Mouse (Mus musculus) liver, embryonic 12.5 days (tissue): Measurements from ENCODE around the gene Psd. TPM values are rescaled to one million over a fixed set of nuclear protein-coding genes. Genes with fewer than 3 reads are reported as not detected.

Experiments used
- ATAC-seq: fragments of 200-750 bp; cut with Nextera tagmentation; 2 replicates; pipeline ENCODE4 v1.8.0; 2017; ENCODE audit warnings: moderate number of reproducible peaks, mild to moderate bottlenecking, moderate library complexity
- H3K27ac ChIP-seq: fragments of 300-500 bp; sonication (generic); 2 replicates; pipeline ENCODE4 v1.5.1; 2016; ENCODE audit warnings: mild to moderate bottlenecking
- H3K27me3 ChIP-seq: fragments of 300-500 bp; sonication (generic); replicated peaks from 2 replicates; pipeline ENCODE4 v1.6.1; 2016; ENCODE audit warnings: mild to moderate bottlenecking, moderate library complexity
- H3K36me3 ChIP-seq: fragments of 300-500 bp; sonication (generic); 2 replicates; pipeline ENCODE4 v1.6.1; 2016; ENCODE audit warnings: mild to moderate bottlenecking, moderate library complexity
- H3K4me1 ChIP-seq: fragments of 300-500 bp; sonication (generic); 2 replicates; pipeline ENCODE4 v1.6.1; 2016
- H3K4me2 ChIP-seq: fragments of 300-500 bp; sonication (generic); 2 replicates; pipeline ENCODE4 v1.6.1; 2016; ENCODE audit warnings: mild to moderate bottlenecking, moderate library complexity
- H3K4me3 ChIP-seq: fragments of 300-500 bp; sonication (generic); 2 replicates; pipeline ENCODE4 v1.5.1; 2016; ENCODE audit warnings: mild to moderate bottlenecking, moderate library complexity
- H3K9ac ChIP-seq: fragments of 300-500 bp; sonication (generic); 2 replicates; pipeline ENCODE4 v1.6.1; 2016; ENCODE audit warnings: mild to moderate bottlenecking, moderate library complexity
- H3K9me3 ChIP-seq: fragments of 300-500 bp; sonication (generic); replicated peaks from 2 replicates; pipeline ENCODE4 v1.6.1; 2016; ENCODE audit warnings: mild to moderate bottlenecking, moderate library complexity
- WGBS: fragments of 180-500 bp; shearing (Covaris S2); methylation state at CpG from one replicate; pipeline ENCODE4 v1.1.7; 2016; ENCODE audit not compliant: insufficient replicate concordance; 5-methylcytosine and 5-hydroxymethylcytosine counted together
- polyA plus RNA-seq: library from polyadenylated mRNA; unstranded; fragments of >200 nt; fragmentation: Nextera tagmentation; extraction: Ambion mirVana; gene quantifications from 2 replicates; pipeline ENCODE4 v1.2.1, GENCODE M21; 2016

Psd gene
- polyA plus RNA-seq, 1 experiment from 2014 or later = 11.3 TPM

GRCm38 (mm10) chr19:46300294-46301045, 26.5 kb downstream of the Psd start:
- Histone ChIP-seq H3K27me3 (peaks cover 14% of the 10 kb centered on the region; the same call in 1 of the 2 replicates), H3K4me1 (peaks cover 16% of the 10 kb centered on the region), H3K27ac (no peak overlapping the region), H3K4me3 (no peak overlapping the region), H3K36me3 (no peaks in the 10 kb centered on the region), H3K9me3 (no peaks in the 10 kb centered on the region), H3K4me2 (no peak overlapping the region), H3K9ac (no peak overlapping the region)
- 38% methylated on average over 8 of the region's 8 CpGs for WGBS
- no peak for ATAC-seq

DNA sequence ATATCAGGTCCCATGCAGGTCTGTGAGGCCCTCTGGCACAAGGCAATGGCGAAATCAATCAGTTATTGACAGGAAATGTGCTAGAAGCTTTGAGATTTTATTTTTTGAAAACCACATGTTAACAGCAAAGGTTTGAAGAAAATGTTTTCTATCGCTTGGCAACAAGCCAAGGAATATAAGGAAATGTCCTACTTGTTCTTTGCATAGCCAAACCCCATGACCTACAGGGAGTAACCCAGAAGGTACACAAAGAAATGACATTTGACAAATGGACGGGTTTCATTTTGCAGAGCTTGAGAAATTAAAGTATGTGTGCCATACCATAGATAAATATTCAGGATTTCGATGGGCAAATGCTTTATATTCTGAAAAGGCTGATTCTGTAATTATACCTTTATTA, 30.0 kb downstream of the Psd start:
- no peaks in the 10 kb centered on the region for H3K36me3 ChIP-seq
- H3K9ac ChIP-seq = no peak overlapping the region
- no peak for ATAC-seq
- H3K27me3 ChIP-seq = peaks cover 31% of the 10 kb centered on the region
- H3K9me3 ChIP-seq = no peaks in the 10 kb centered on the region
- no peak overlapping the region for H3K27ac ChIP-seq
- no peaks in the 10 kb centered on the region for H3K4me1 ChIP-seq
- 54% methylated on average over 4 of the region's 4 CpGs for WGBS
- H3K4me2 ChIP-seq = no peak overlapping the region
- H3K4me3 ChIP-seq = no peak overlapping the region

DNA sequence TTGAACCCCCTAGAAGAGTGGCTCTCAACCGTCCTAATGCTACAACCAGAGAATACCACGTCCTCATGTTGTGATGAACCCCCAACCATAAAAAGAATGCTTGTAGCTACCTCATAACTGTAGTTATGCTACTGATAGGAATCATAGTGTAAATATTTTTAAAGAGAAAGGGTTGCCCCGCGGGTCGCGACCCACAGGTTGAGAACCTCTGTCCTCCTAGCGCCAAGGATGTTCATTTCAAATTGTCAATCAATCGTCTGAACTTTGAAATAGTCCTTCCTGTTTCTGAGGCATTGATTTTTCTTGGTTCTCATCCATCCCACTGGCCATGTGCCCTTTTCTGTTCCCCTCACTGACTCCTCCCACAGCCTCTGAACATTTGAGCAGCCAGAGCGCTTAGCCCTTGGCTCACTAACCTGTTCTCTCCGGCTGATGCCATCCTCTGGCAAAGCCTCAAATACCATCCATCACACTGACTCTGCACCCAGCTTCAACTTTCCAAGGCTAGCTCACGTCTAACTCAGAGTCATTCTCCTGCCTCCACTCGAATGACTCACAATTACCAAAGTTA, 36.3 kb downstream of the Psd start:
- no peak overlapping the region for H3K9ac ChIP-seq
- 43% methylated on average over 12 of the region's 12 CpGs for WGBS
- ATAC-seq = no peak
- H3K4me3 ChIP-seq = no peak overlapping the region
- peaks cover 14% of the 10 kb centered on the region for H3K36me3 ChIP-seq
- peaks cover 24% of the 10 kb centered on the region for H3K27me3 ChIP-seq
- H3K27ac ChIP-seq = no peak overlapping the region
- no peaks in the 10 kb centered on the region for H3K4me1 ChIP-seq
- no peak overlapping the region for H3K4me2 ChIP-seq
- H3K9me3 ChIP-seq = no peaks in the 10 kb centered on the region

- no peak overlapping the region for H3K4me2 ChIP-seq
- no peaks in the 10 kb centered on the region for H3K4me1 ChIP-seq
- 62% methylated on average over 3 of the region's 3 CpGs for WGBS
- peaks cover 41% of the 10 kb centered on the region for H3K36me3 ChIP-seq
- no peak overlapping the region for H3K9ac ChIP-seq
- H3K9me3 ChIP-seq = no peaks in the 10 kb centered on the region
- ATAC-seq = no peak
- H3K4me3 ChIP-seq = no peak overlapping the region
- H3K27me3 ChIP-seq = peaks cover 13% of the 10 kb centered on the region; the same call in 1 of the 2 replicates
- H3K27ac ChIP-seq = no peak overlapping the region
Observed at GRCm38 (mm10) chr19:46287566-46287965, 39.4 kb downstream of the Psd start.

DNA sequence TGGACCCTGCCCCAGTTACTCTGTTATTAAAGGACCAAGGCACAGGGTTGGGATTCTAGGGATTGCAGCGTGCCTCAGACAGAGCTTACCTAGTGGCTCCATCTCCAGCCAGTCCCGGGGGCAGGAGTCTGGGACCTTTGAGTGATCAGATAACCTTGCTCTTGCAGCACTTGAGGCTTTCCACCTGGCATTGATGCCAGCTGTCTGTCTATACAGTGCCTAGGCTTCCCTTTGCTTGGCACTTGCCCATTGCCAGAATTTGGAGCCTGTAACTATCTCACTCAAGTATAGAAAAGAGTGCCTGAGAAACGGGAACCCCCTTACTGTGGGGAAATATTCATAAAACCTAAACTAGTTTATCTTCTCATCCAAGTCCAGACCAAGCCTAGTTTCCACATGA, 40.0 kb downstream of the Psd start:
- H3K36me3 ChIP-seq = peaks cover 47% of the 10 kb centered on the region
- no peak overlapping the region for H3K9ac ChIP-seq
- no peaks in the 10 kb centered on the region for H3K9me3 ChIP-seq
- ATAC-seq = no peak
- H3K27ac ChIP-seq = no peak overlapping the region
- no peak overlapping the region for H3K4me3 ChIP-seq
- H3K4me1 ChIP-seq = no peaks in the 10 kb centered on the region
- no peak overlapping the region for H3K4me2 ChIP-seq
- WGBS = 75% methylated on average over 3 of the region's 3 CpGs
- peaks cover 7% of the 10 kb centered on the region; the same call in 1 of the 2 replicates for H3K27me3 ChIP-seq

DNA sequence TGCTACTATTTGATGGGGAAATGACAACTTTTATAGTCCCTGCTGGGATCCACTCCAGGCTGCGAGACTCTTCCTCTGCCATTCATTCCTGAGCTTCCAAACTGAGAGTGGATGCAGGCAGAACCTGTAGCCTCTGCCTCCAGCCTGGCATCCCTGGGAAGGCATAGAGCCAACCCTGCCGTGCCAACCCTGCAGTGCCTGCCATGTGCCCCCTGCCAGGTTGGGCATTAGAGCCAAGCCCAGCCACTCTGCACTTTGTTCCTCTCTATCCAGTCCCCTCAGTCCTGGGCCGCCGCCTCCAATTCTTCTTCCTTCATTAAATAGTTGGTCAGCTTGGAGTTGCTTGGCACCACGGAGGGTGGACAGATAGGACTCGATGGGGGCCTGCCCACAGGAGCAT, 40.9 kb downstream of the Psd start:
- no peaks in the 10 kb centered on the region; the same call in 1 of the 2 replicates for H3K27me3 ChIP-seq
- H3K9me3 ChIP-seq = no peaks in the 10 kb centered on the region
- no peak overlapping the region for H3K9ac ChIP-seq
- H3K4me3 ChIP-seq = no peak overlapping the region
- no peaks in the 10 kb centered on the region for H3K4me1 ChIP-seq
- ATAC-seq = no peak
- no peak overlapping the region for H3K4me2 ChIP-seq
- H3K36me3 ChIP-seq = peaks cover 56% of the 10 kb centered on the region
- no peak overlapping the region for H3K27ac ChIP-seq
- 85% methylated on average over 6 of the region's 6 CpGs for WGBS

GRCm38 (mm10) chr19:46285631-46286030, 41.3 kb downstream of the Psd start:
- WGBS = 72% methylated on average over 7 of the region's 7 CpGs
- peaks cover 60% of the 10 kb centered on the region for H3K36me3 ChIP-seq
- no peak for ATAC-seq

GRCm38 (mm10) chr19:46284686-46285085, 42.3 kb downstream of the Psd start:
- Histone ChIP-seq H3K27me3 (no peaks in the 10 kb centered on the region; the same call in 1 of the 2 replicates), H3K27ac (no peak overlapping the region), H3K9me3 (no peaks in the 10 kb centered on the region), H3K4me2 (no peak overlapping the region), H3K4me3 (no peak overlapping the region), H3K36me3 (peaks cover 69% of the 10 kb centered on the region), H3K9ac (no peak overlapping the region), H3K4me1 (no peaks in the 10 kb centered on the region)
- 78% methylated on average over 4 of the region's 4 CpGs for WGBS
- ATAC-seq = no peak

More at GRCm38 (mm10) chr19:46285631-46286030, 41.3 kb downstream of the Psd start:
- Histone ChIP-seq H3K4me3 (no peak overlapping the region), H3K9ac (no peak overlapping the region), H3K4me1 (no peaks in the 10 kb centered on the region), H3K27me3 (no peaks in the 10 kb centered on the region; the same call in 1 of the 2 replicates), H3K4me2 (no peak overlapping the region), H3K27ac (no peak overlapping the region), H3K9me3 (no peaks in the 10 kb centered on the region)

DNA sequence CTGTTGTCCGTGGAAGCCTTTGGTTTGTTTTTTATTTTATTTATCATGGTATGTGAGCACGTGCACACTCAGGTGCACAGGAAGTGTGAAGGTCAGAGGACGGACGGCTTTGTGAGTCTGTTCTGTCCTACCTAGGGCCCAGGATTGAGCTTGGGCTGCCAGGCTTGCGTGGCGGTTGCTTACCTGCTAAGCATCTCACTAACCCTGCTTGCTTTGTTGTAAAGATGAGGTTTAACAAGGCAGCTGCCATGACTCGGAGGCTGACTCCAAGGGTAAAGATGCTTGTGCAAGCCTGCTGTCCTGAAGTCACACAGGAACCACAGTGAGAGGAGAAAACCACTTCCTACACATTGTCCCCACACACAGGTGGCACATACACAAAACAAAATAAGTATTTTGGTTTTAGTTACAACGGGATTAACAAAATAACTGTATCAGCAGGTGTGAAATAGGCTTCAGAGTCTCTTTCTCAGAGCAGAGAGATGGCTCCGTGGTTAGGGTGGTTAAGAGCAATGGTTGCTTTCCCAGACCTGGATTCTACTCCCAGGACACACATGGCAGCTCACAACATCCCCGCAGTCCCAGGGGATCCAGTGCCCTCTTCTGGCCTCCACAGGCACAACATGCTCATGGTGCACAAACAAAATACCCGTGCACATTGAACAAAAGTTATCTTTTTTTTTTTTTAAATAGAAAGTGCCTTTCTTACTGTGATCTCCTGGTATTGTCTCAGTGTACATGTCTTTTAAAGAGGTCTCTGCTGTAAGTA, 44.7 kb downstream of the Psd start:
- Histone ChIP-seq H3K4me2 (no peak overlapping the region), H3K36me3 (peaks cover 76% of the 10 kb centered on the region), H3K4me3 (no peak overlapping the region), H3K27ac (no peak overlapping the region), H3K27me3 (no peaks in the 10 kb centered on the region), H3K4me1 (no peaks in the 10 kb centered on the region), H3K9ac (no peak overlapping the region), H3K9me3 (no peaks in the 10 kb centered on the region)
- 87% methylated on average over 11 of the region's 11 CpGs for WGBS
- no peak for ATAC-seq

- H3K4me2 ChIP-seq = no peak overlapping the region
- H3K27ac ChIP-seq = no peak overlapping the region
- H3K36me3 ChIP-seq = peaks cover 66% of the 10 kb centered on the region
- H3K27me3 ChIP-seq = no peaks in the 10 kb centered on the region
- H3K9ac ChIP-seq = no peak overlapping the region
- ATAC-seq = no peak
- H3K4me1 ChIP-seq = no peaks in the 10 kb centered on the region
- H3K4me3 ChIP-seq = no peak overlapping the region
- no peaks in the 10 kb centered on the region for H3K9me3 ChIP-seq
Observed at GRCm38 (mm10) chr19:46275307-46275706, 51.6 kb downstream of the Psd start.

GRCm38 (mm10) chr19:46264762-46265161, 62.2 kb downstream of the Psd start:
- Histone ChIP-seq H3K4me3 (no peak overlapping the region), H3K36me3 (peaks cover 100% of the 10 kb centered on the region), H3K27me3 (no peaks in the 10 kb centered on the region), H3K4me2 (no peak overlapping the region), H3K27ac (no peak overlapping the region), H3K9ac (no peak overlapping the region), H3K9me3 (no peaks in the 10 kb centered on the region), H3K4me1 (no peaks in the 10 kb centered on the region)
- no peak for ATAC-seq
- 78% methylated on average over 7 of the region's 7 CpGs for whole genome bisulfite sequencing
